Mouse (Mus musculus): ENCODE measurements around the gene Vps26b.

Gene Vps26b

DNA sequence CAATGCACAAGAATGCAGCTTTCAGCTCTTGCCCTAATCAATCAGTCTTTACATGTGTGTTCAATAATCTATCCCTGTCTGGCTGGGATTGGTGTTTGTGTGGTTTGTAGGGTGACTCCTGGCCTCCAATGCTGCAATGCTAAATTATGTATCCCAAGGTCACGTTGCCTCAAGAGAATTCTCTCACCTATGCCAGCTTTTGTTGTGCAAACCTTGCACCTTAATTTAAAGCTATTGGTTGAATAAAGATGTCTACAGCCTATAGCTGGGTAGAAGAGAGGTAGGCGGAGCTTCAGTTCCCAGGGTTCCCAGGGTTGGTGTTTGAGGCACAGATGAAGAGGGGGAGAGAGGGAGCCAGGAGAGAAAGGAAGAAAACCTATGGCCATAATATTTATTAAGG, 32.4 kb downstream of the Vps26b start:
- ATAC-seq (ENCODE audit: insufficient number of reproducible peaks, low FRiP score, low TSS enrichment): no peak

GRCm38 (mm10) chr9:26997062-26997461, 32.8 kb downstream of the Vps26b start:
- ATAC-seq (ENCODE audit: insufficient number of reproducible peaks, low FRiP score, low TSS enrichment): no peak

DNA sequence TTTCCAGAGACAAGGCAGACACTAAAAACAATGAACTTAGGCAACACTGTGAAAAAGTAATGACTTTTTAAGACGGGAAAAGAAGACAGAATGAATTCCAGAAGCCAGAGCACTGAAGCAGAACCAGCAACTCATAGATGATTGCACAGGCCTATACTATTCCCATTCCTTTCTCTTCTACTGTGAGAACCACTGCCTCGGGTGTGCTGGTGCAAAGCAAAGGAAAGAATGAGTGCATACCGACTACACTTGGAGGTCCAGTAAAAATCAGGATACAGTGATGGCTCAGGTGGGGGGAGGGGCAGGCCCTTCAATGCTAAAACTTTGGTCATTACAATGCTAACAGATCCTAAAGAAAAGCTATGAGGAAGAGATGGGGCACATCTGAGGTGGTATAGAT, 36.0 kb downstream of the Vps26b start:
- no peak for ATAC-seq (ENCODE audit: insufficient number of reproducible peaks, low FRiP score, low TSS enrichment)

DNA sequence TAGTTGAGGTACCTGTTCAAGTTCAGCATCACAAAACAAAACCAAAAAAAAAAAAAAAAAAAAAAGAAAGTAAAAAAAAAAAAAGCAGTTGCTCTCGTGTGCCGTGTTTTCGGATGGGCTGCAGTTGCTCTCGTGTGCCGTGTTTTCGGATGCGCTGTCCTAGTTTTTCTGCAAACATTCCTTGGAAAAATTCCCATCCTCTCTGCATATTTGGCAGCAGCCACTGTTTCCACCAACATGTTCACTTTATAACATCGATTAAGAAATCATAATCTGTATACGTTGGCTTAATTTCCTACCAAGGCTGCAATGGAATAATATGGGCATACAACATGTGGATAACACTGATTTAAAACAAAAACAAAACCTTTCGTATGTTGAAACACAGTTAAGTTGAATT, 36.7 kb downstream of the Vps26b start:
- ATAC-seq (ENCODE audit: insufficient number of reproducible peaks, low FRiP score, low TSS enrichment): no peak

- no peak for ATAC-seq (ENCODE audit: insufficient number of reproducible peaks, low FRiP score, low TSS enrichment)
Observed at GRCm38 (mm10) chr9:26990181-26990580, 39.7 kb downstream of the Vps26b start.

- no peak for ATAC-seq (ENCODE audit: insufficient number of reproducible peaks, low FRiP score, low TSS enrichment)
Observed at GRCm38 (mm10) chr9:26985668-26986277, 44.1 kb downstream of the Vps26b start.

GRCm38 (mm10) chr9:26985090-26985613, 44.7 kb downstream of the Vps26b start:
- no peak for ATAC-seq (ENCODE audit: insufficient number of reproducible peaks, low FRiP score, low TSS enrichment)

- no peak for ATAC-seq (ENCODE audit: insufficient number of reproducible peaks, low FRiP score, low TSS enrichment)
Observed at GRCm38 (mm10) chr9:26978776-26979175, 51.1 kb downstream of the Vps26b start.

- no peak for ATAC-seq (ENCODE audit: insufficient number of reproducible peaks, low FRiP score, low TSS enrichment)
Observed at GRCm38 (mm10) chr9:26977754-26978153, 52.1 kb downstream of the Vps26b start.

Measured in cerebellum, adult (tissue).